Mouse (Mus musculus) layer of hippocampus, adult 11-12 months (tissue): ENCODE results near the gene Dhrs7b.

ENCODE experiments used
- DNase-seq: peaks from one replicate; pipeline ENCODE4 v3.0.0; 2022; ENCODE audit warnings: low spot score

The Dhrs7b gene

DNA sequence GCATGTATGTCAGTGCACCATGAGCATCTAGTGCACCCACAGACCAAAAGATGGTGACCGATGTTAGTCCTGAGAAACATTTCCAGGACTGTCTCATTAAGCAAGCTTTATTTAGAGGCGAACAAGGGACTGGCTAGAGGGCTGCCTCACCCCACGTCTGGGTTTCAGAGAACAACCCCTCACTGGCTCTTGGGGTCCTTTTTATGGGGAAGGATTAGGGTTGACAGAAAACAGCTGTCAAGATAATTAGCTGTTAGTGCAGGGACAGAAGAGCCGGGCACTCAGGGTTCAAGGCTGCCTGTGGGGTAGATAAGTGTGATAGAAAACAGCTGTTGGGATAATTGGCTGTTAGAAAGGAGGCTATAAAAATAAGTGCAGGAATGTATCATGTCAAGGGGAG lies 65.5 kb downstream of the Dhrs7b start:
- DNase-seq: no peak

DNA sequence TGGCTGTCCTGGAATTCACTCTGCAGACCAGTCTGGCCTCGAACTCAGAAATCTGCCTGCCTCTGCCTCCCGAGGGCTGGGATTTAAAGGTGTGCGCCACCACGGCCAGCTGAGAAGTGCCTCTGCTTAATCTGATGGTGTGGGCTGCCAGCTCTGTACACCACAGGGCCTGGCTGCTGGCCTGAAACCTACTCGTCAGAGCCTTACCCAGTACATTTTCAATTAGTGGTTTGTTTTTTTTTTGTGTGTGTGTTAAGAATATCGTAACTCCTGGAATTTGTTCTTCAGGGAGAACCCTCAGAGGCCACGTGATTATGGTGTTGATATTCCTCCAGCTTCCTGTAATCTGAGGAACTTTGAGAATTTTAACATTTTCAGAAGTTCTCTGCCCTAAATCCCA lies 71.6 kb downstream of the Dhrs7b start:
- DNase-seq: no peak

DNA sequence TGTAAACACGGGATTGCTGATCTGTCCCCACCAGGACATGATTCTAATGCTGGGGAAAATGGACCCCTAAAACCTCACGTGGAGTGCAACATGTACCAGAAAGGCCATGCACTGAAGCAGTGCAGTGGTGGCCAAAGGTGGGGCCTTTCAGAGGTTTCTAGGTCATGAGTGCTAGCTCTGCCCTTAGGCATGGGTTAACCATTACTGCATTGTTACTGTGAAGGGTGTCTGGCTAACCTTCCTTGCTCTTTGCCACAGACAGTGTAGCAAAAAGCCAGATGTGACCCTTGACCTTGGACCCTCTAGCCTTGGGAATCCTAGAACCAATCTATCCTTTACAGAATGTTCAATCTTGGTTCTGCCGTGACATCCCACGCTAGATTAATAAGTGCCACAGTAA lies 72.1 kb downstream of the Dhrs7b start:
- no peak for DNase-seq

DNA sequence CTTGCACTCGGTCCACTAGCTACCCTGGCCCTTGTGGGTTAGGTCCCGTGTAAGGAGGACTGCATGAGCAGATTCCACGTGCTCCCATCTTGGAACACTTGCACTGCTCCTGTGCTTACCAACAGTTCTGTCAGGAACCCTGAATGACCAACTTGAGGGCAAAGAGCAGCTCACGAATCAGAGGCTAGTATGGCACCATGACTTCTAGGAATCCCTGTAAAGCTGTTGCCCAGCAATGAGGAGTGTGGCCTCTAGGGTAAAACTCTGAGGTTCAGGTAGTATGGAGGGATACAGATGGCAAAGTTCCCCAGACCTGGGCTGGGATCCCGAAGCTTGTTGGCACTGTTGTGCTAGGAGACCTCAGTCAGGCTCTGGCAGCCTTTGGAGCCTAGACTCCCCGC lies 73.2 kb downstream of the Dhrs7b start:
- no peak for DNase-seq

DNA sequence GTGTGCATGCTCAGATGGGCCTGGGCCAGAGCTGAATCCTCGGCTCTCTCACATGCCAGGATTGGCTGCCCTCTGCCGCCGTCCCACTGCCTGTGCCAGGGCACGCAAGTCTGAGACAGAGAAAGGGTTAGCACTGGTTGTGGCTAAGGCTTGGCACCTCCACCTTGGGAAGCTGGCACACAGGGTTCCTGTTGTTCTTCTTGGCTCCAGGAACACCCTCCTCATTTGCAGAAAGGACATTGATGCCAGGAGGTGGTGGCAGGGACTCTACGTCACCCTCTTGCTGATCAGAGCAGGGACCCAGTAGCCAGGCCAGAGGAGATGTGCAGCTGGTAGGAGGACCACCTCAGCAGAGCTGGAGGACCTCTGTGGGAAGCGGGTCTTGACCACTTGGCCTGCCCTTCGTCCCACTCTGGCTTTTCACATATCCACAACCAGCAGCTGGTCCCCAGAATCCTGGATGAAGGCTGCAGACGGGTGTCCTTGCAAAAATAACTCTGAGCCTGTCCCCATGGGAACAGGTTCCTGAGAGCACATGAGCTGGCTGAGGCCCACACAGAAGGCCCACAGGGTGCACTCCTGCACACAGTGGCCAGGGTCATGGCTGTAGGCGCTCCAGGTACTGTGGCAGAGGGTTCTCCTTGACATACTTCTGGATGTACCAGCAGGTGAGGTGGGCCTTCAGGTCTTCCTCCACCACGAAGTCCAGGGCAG lies 75.1 kb downstream of the Dhrs7b start:
- DNase-seq: no peak

DNA sequence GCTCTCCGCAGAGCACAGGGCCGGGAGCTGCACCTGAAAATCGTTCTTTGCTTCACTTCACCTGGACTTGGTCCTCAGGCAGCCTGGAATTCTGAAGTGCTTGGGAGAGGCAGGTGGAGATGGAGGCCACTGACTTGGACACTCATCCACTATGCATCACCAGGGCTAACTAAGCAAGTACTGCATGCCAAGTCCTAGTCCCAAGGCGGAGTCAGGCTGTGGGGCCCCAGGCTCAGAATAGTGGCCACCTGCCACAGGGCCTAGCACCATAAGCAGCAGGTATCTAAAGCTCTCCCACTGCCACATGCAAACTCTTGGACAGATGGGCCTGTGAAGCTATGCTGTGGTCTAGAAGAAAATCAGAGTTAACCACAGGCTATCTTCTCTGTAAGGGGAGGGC lies 76.0 kb downstream of the Dhrs7b start:
- no peak for DNase-seq

DNA sequence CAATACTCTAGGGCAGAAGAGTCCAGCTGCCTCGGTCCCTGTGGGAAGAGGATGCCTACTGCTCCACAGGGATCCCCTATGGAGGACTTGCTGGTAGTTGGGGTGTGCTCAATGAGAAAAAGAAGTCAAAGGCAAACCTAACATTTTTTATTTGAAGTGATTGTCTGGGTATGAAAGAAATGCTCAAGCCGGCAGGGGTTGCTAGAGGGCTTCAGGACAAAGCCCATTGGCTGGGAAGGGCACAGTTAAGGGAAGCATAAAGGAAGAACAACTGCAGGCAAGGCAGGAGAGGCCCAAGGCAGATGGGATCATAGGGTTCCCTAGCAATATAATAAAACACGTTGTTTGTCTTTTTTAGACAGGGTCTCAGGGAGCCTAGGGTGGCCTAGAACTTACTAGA lies 77.6 kb downstream of the Dhrs7b start:
- no peak for DNase-seq

DNA sequence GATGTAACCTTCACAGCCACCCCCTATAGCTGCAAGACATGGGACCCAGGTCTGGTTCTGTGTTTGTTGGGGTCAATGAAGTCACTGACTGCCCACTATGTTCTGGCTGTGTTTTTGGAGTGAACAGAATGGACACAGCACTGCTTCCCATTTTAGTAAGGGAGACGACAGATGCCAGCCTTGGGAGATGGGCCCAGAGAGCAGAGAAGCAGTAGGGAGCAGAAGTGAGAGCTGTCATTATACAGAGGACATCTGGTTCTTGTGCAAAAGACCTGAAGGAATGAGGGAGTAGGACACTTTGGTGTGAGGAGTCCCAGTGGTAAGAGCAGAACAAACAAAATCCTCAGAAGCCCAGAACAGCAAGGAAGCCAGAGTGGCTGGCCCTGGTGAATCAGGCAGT lies 79.2 kb downstream of the Dhrs7b start:
- no peak for DNase-seq
